Mouse (Mus musculus) stomach, embryonic 16.5 days (tissue): ENCODE results near the gene Rit1. TPM values are rescaled to one million over a fixed set of nuclear protein-coding genes. Genes with fewer than 3 reads are reported as not detected.
A peak's percentile ranks its signal among the peaks of the same experiment; 100 is the strongest.

Experiments
- ATAC-seq: fragments of 200-750 bp; cut with Nextera tagmentation; 2 replicates; pipeline ENCODE4 v1.8.0; 2017; ENCODE audit warnings: moderate number of reproducible peaks, moderate TSS enrichment; ENCODE audit not compliant: insufficient read depth, low FRiP score
- H3K27ac ChIP-seq: fragments of 300-500 bp; sonication (generic); 2 replicates; pipeline ENCODE4 v1.5.1; 2014; ENCODE audit warnings: low read length
- H3K27me3 ChIP-seq: fragments of 300-500 bp; sonication (generic); 2 replicates; pipeline ENCODE4 v1.6.1; 2014; ENCODE audit warnings: low read length, control low read depth, mixed read lengths; ENCODE audit not compliant: control insufficient read depth, insufficient read depth
- H3K36me3 ChIP-seq: fragments of 300-500 bp; sonication (generic); 2 replicates; pipeline ENCODE4 v1.6.1; 2014; ENCODE audit warnings: low read length; ENCODE audit not compliant: control insufficient read depth, insufficient read depth
- H3K4me1 ChIP-seq: fragments of 300-500 bp; sonication (generic); 2 replicates; pipeline ENCODE4 v1.6.1; 2014; ENCODE audit warnings: low read length, control low read depth, mixed read lengths; ENCODE audit not compliant: control insufficient read depth, insufficient read depth
- H3K4me2 ChIP-seq: fragments of 300-500 bp; sonication (generic); 2 replicates; pipeline ENCODE4 v1.6.1; 2014; ENCODE audit warnings: low read depth, low read length, mixed read lengths
- H3K4me3 ChIP-seq: fragments of 300-500 bp; sonication (generic); replicated peaks from 2 replicates; pipeline ENCODE4 v1.5.1; 2014; ENCODE audit warnings: mild to moderate bottlenecking, low read length
- H3K9ac ChIP-seq: fragments of 300-500 bp; sonication (generic); 2 replicates; pipeline ENCODE4 v1.6.1; 2014; ENCODE audit warnings: low read length
- H3K9me3 ChIP-seq: fragments of 300-500 bp; sonication (generic); replicated peaks from 2 replicates; pipeline ENCODE4 v1.6.1; 2016; ENCODE audit warnings: low read length, control low read depth; ENCODE audit not compliant: control insufficient read depth
- WGBS: fragments of 180-500 bp; shearing (Covaris S2); extraction: QIAGEN DNeasy Blood & Tissue Kit; methylation state at CpG from one replicate; pipeline ENCODE4 v1.1.7; 2014; 5-methylcytosine and 5-hydroxymethylcytosine counted together
- polyA plus RNA-seq: library from polyadenylated mRNA; unstranded; fragments of >200 nt; fragmentation: Nextera tagmentation; extraction: Ambion mirVana; gene quantifications from 2 replicates; pipeline ENCODE4 v1.2.1, GENCODE M21; 2015

The Rit1 gene
- polyA plus RNA-seq, 1 experiment from 2014 or later, result 64.4 TPM

- WGBS, result 3% methylated on average over 9 of the region's 9 CpGs
Measured at GRCm38 (mm10) chr3:88717198-88717798, 660 bp downstream of the Rit1 start.

GRCm38 (mm10) chr3:88717831-88718230, 1.2 kb downstream of the Rit1 start:
- Histone ChIP-seq H3K4me3 (peak overlapping the region; percentile 43), H3K4me2 (peak overlapping the region; percentile 71), H3K4me1 (peaks cover 18% of the 10 kb centered on the region), H3K27me3 (no peaks in the 10 kb centered on the region), H3K36me3 (peaks cover 8% of the 10 kb centered on the region; the same call in 1 of the 2 replicates), H3K9ac (peak overlapping the region; percentile 54), H3K9me3 (no peaks in the 10 kb centered on the region), H3K27ac (peak overlapping the region; percentile 72)
- ATAC-seq, result no peak
- WGBS, result 12% methylated on average over 1 of the region's 1 CpGs

More at GRCm38 (mm10) chr3:88717198-88717798, 660 bp downstream of the Rit1 start:
- H3K27me3 ChIP-seq, result no peaks in the 10 kb centered on the region
- H3K4me1 ChIP-seq, result peaks cover 18% of the 10 kb centered on the region
- H3K36me3 ChIP-seq, result peaks cover 8% of the 10 kb centered on the region; the same call in 1 of the 2 replicates
- peak overlapping the region; percentile 84 for H3K9ac ChIP-seq
- peak overlapping the region; percentile 82 for H3K4me3 ChIP-seq
- no peaks in the 10 kb centered on the region for H3K9me3 ChIP-seq
- peak; percentile 38; the same call in 1 of the 2 replicates for ATAC-seq
- H3K4me2 ChIP-seq, result peak overlapping the region; percentile 71
- peak overlapping the region; percentile 84 for H3K27ac ChIP-seq

- WGBS, result 53% methylated on average over 2 of the region's 2 CpGs
- peak overlapping the region; percentile 72 for H3K27ac ChIP-seq
- peak overlapping the region; percentile 71 for H3K4me2 ChIP-seq
- H3K27me3 ChIP-seq, result no peaks in the 10 kb centered on the region
- H3K4me3 ChIP-seq, result peak overlapping the region; percentile 9; the same call in 1 of the 2 replicates
- peak; percentile 68; the same call in 1 of the 2 replicates for ATAC-seq
- H3K36me3 ChIP-seq, result peaks cover 19% of the 10 kb centered on the region
- H3K4me1 ChIP-seq, result peaks cover 18% of the 10 kb centered on the region
- 0 out of 2 replicates have a peak, but pooled peaks cover 3% of the 10 kb centered on the region for H3K9me3 ChIP-seq
- H3K9ac ChIP-seq, result 0 out of 2 replicates have a peak overlapping the region, but pooled peaks have one; percentile 20
Measured at GRCm38 (mm10) chr3:88719098-88719497, 2.5 kb downstream of the Rit1 start.

GRCm38 (mm10) chr3:88736556-88736955, 19.9 kb downstream of the Rit1 start:
- H3K9me3 ChIP-seq, result no peaks in the 10 kb centered on the region
- H3K27ac ChIP-seq, result no peak overlapping the region
- H3K36me3 ChIP-seq, result no peaks in the 10 kb centered on the region
- WGBS, result 61% methylated on average over 2 of the region's 2 CpGs
- no peaks in the 10 kb centered on the region for H3K27me3 ChIP-seq
- ATAC-seq, result no peak
- H3K4me3 ChIP-seq, result no peak overlapping the region
- H3K4me1 ChIP-seq, result no peaks in the 10 kb centered on the region
- H3K9ac ChIP-seq, result no peak overlapping the region
- no peak overlapping the region for H3K4me2 ChIP-seq

- Histone ChIP-seq H3K27me3 (no peaks in the 10 kb centered on the region), H3K4me1 (no peaks in the 10 kb centered on the region), H3K36me3 (no peaks in the 10 kb centered on the region), H3K9ac (no peak overlapping the region), H3K4me2 (no peak overlapping the region), H3K27ac (no peak overlapping the region), H3K9me3 (no peaks in the 10 kb centered on the region), H3K4me3 (no peak overlapping the region)
- WGBS, result 47% methylated on average over 3 of the region's 3 CpGs
- no peak for ATAC-seq
Measured at GRCm38 (mm10) chr3:88738641-88739040, 22.0 kb downstream of the Rit1 start.

- Histone ChIP-seq H3K9ac (no peak overlapping the region), H3K4me2 (no peak overlapping the region), H3K36me3 (no peaks in the 10 kb centered on the region), H3K9me3 (no peaks in the 10 kb centered on the region), H3K4me3 (no peak overlapping the region), H3K27ac (no peak overlapping the region), H3K27me3 (no peaks in the 10 kb centered on the region), H3K4me1 (no peaks in the 10 kb centered on the region)
- over 99% methylated on average over 3 of the region's 3 CpGs for WGBS
- no peak for ATAC-seq
Measured at GRCm38 (mm10) chr3:88740147-88740546, 23.5 kb downstream of the Rit1 start.

GRCm38 (mm10) chr3:88745534-88745933, 28.9 kb downstream of the Rit1 start:
- no peak overlapping the region for H3K27ac ChIP-seq
- 74% methylated on average over 9 of the region's 9 CpGs for WGBS

GRCm38 (mm10) chr3:88746139-88746870, 29.7 kb downstream of the Rit1 start:
- no peaks in the 10 kb centered on the region for H3K4me1 ChIP-seq
- no peaks in the 10 kb centered on the region for H3K27me3 ChIP-seq
- 87% methylated on average over 14 of the region's 15 CpGs for WGBS
- H3K4me3 ChIP-seq, result no peak overlapping the region
- H3K36me3 ChIP-seq, result peaks cover 5% of the 10 kb centered on the region; the same call in 1 of the 2 replicates
- no peak overlapping the region for H3K4me2 ChIP-seq
- H3K9me3 ChIP-seq, result peaks cover 11% of the 10 kb centered on the region; the same call in 1 of the 2 replicates
- no peak overlapping the region for H3K9ac ChIP-seq
- no peak for ATAC-seq
- peak overlapping the region; percentile 79 for H3K27ac ChIP-seq

More at GRCm38 (mm10) chr3:88745534-88745933, 28.9 kb downstream of the Rit1 start:
- Histone ChIP-seq H3K9me3 (peaks cover 11% of the 10 kb centered on the region; the same call in 1 of the 2 replicates), H3K4me2 (no peak overlapping the region), H3K9ac (no peak overlapping the region), H3K4me1 (no peaks in the 10 kb centered on the region), H3K36me3 (peaks cover 5% of the 10 kb centered on the region; the same call in 1 of the 2 replicates), H3K27me3 (no peaks in the 10 kb centered on the region), H3K4me3 (no peak overlapping the region)
- ATAC-seq, result no peak

- Histone ChIP-seq H3K36me3 (peaks cover 5% of the 10 kb centered on the region; the same call in 1 of the 2 replicates), H3K27ac (peak overlapping the region; percentile 79), H3K9me3 (peaks cover 11% of the 10 kb centered on the region; the same call in 1 of the 2 replicates), H3K9ac (no peak overlapping the region), H3K4me3 (no peak overlapping the region), H3K27me3 (no peaks in the 10 kb centered on the region), H3K4me1 (no peaks in the 10 kb centered on the region), H3K4me2 (no peak overlapping the region)
- ATAC-seq, result peak; percentile 93
- 61% methylated on average over 4 of the region's 4 CpGs for WGBS
Measured at GRCm38 (mm10) chr3:88746871-88747231, 30.2 kb downstream of the Rit1 start.
